Mouse (Mus musculus): Measurements from ENCODE around the gene Chn1.

- no peak for TF ChIP-seq CTCF (conservative IDR thresholded peaks at IDR 0.05 in 1 of 2, IDR thresholded peaks at IDR 0.05 in 1 of 2; ENCODE audit: low read depth in 2 of 2, low read length in 2 of 2)
- TF ChIP-seq POLR2A (IDR thresholded peaks at IDR 0.05; ENCODE audit: low read depth, low read length): no peak
- TF ChIP-seq E2F4 (IDR thresholded peaks at IDR 0.05; ENCODE audit: insufficient replicate concordance, low read depth, low read length): no peak
- TF ChIP-seq POLR2AphosphoS2 (IDR thresholded peaks at IDR 0.05; ENCODE audit: low read depth, low read length): no peak
- TF ChIP-seq BHLHE40 (IDR thresholded peaks at IDR 0.05; ENCODE audit: low read depth, low read length): no peak
- no peak for TF ChIP-seq CHD2 (IDR thresholded peaks at IDR 0.05; ENCODE audit: low read length)
- no peak for TF ChIP-seq RCOR1 (conservative IDR thresholded peaks at IDR 0.05; ENCODE audit: low read depth, low read length)
- no peak for TF ChIP-seq IRF4 (IDR thresholded peaks at IDR 0.05; ENCODE audit: low read depth, low read length)
These were observed 117.2 kb downstream of the Chn1 start for GRCm38 (mm10) chr2:73657961-73658360.
